In the genomic region with DNA sequence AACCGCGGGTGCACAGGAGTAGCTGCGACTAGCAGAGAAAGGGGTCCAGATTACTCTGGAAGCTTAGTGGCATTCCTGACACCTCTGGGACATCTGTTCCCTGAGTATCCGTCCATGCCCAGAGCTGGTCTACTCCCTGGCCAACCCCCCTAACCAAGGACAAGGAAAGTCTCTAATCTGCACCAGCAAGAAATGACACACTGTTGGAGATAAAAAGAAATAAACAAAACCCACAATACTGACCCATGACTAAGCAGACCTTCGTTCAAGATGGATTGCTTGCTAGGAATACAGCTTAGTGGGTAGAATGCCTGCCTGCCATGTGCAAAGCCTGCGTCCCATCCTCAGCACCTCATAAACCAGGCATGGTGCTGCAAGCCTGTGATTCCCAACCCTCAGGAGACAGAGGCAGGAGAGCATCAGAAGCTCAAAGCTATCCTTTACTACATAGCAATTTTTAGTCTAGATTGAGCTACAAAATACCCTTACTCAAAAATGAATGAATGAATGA, we compare ENCODE assay signal across 28 mouse cellular contexts. TPM values are rescaled to one million over a fixed set of nuclear protein-coding genes. Genes with fewer than 3 reads are reported as not detected.
DNase-seq lines count a peak whose midpoint lies in the region; ATAC-seq and TF ChIP-seq lines count a peak whose summit lies in the region.
"Had no signal": no experiment of that assay in that cellular context is flagged by ENCODE, and none has a peak within 500 bp of the region (broad histone marks: within the 10 kb centered on the region; RNA-seq: fewer than 3 reads in every experiment).

No protein-coding gene starts in this region.

- no peak for TF ChIP-seq POLR2A in MEL (IDR thresholded peaks at IDR 0.05; ENCODE audit: control insufficient read depth in 1 of 2, insufficient read depth in 1 of 2, low read depth in 1 of 2, low read length in 2 of 2, poor library complexity in 1 of 2)
- no peak for TF ChIP-seq POLR2A in thymus, adult 2 months (IDR thresholded peaks at IDR 0.05; ENCODE audit: control insufficient read depth, extremely low read depth, insufficient read depth, low read length, poor library complexity)

- H3K4me3 ChIP-seq in lung, embryonic 15.5 days: no peak overlapping the region
- H3K4me3 ChIP-seq in lung, postnatal 0 days (ENCODE audit: low read depth, low read length): no peak overlapping the region
- H3K4me3 ChIP-seq in MEL (ENCODE audit: control insufficient read depth in 1 of 2, insufficient read depth in 1 of 2, low read depth in 2 of 2, low read length in 2 of 2): no peak overlapping the region
- H3K4me3 ChIP-seq in thymus, adult 2 months (ENCODE audit: control insufficient read depth, insufficient read depth, low read length): no peak overlapping the region
- H3K4me3 ChIP-seq: embryonic facial prominence, embryonic 13.5 days; embryonic facial prominence, embryonic 15.5 days; erythroblast, embryonic 14.5 days; forebrain, embryonic 10.5 days; forebrain, embryonic 12.5 days had no signal

- WGBS in lung, embryonic 15.5 days: 44% methylated on average over 6 of the region's 6 CpGs
- 60% methylated on average over 6 of the region's 6 CpGs for WGBS in lung, postnatal 0 days
- 90% methylated on average over 6 of the region's 6 CpGs for WGBS in thymus, adult 2 months

- no peak for TF ChIP-seq EP300 in lung, postnatal 0 days (IDR thresholded peaks at IDR 0.05)
- peak; percentile 55 to 71; a peak in 3 of 4 replicates for TF ChIP-seq EP300 in MEL (IDR thresholded peaks at IDR 0.05; ENCODE audit: low read depth in 1 of 2, low read length in 2 of 2)

- TF ChIP-seq RAD21 in MEL (IDR thresholded peaks at IDR 0.05; ENCODE audit: low read depth, low read length): no peak

- H3K79me2 ChIP-seq in MEL (ENCODE audit: control insufficient read depth, insufficient read depth, low read length, poor library complexity): no peaks in the 10 kb centered on the region

- no peaks in the 10 kb centered on the region for H3K9me3 ChIP-seq in lung, embryonic 15.5 days
- H3K9me3 ChIP-seq in lung, postnatal 0 days (ENCODE audit: low read length): no peaks in the 10 kb centered on the region
- no peaks in the 10 kb centered on the region for H3K9me3 ChIP-seq in MEL (replicated peaks; ENCODE audit: insufficient read depth, low read length)
- H3K9me3 ChIP-seq: embryonic facial prominence, embryonic 13.5 days; embryonic facial prominence, embryonic 15.5 days; forebrain, embryonic 10.5 days; forebrain, embryonic 12.5 days; G1E had no signal

- no peak for TF ChIP-seq CTCF in lung, postnatal 0 days (IDR thresholded peaks at IDR 0.05)
- TF ChIP-seq CTCF in MEL (IDR thresholded peaks at IDR 0.05 in 2 of 3, conservative IDR thresholded peaks at IDR 0.05 in 1 of 3; ENCODE audit: control insufficient read depth in 1 of 3, insufficient read depth in 1 of 3, low read depth in 2 of 3, low read length in 3 of 3, poor library complexity in 1 of 3, severe bottlenecking in 1 of 3): no peak
- no peak for TF ChIP-seq CTCF in thymus, adult 2 months (IDR thresholded peaks at IDR 0.05; ENCODE audit: borderline replicate concordance, control insufficient read depth, extremely low read depth, insufficient read depth, low read length, poor library complexity)

- no peaks in the 10 kb centered on the region for H3K4me1 ChIP-seq in lung, embryonic 15.5 days
- H3K4me1 ChIP-seq in lung, postnatal 0 days (ENCODE audit: insufficient read depth, low read depth, low read length): no peaks in the 10 kb centered on the region
- H3K4me1 ChIP-seq in MEL (ENCODE audit: control insufficient read depth in 1 of 2, insufficient read depth in 2 of 2, low read length in 2 of 2): peaks cover 24 to 40% of the 10 kb centered on the region in 2 experiments
- no peaks in the 10 kb centered on the region for H3K4me1 ChIP-seq in thymus, adult 2 months (replicated peaks; ENCODE audit: control insufficient read depth, insufficient read depth, low read length)
- H3K4me1 ChIP-seq: embryonic facial prominence, embryonic 15.5 days; forebrain, embryonic 12.5 days had no signal

- H3K27ac ChIP-seq in lung, embryonic 15.5 days: no peak overlapping the region
- no peak overlapping the region for H3K27ac ChIP-seq in lung, postnatal 0 days (ENCODE audit: low read length)
- H3K27ac ChIP-seq in MEL (ENCODE audit: control insufficient read depth, low read depth, low read length): peak overlapping the region; percentile 43; the same call in 1 of the 2 replicates
- no peak overlapping the region for H3K27ac ChIP-seq in thymus, adult 2 months (ENCODE audit: control insufficient read depth, insufficient read depth, low read length)
- H3K27ac ChIP-seq: embryonic facial prominence, embryonic 13.5 days; embryonic facial prominence, embryonic 15.5 days; forebrain, embryonic 10.5 days; forebrain, embryonic 12.5 days had no signal

- H3K36me3 ChIP-seq in lung, embryonic 15.5 days: no peaks in the 10 kb centered on the region
- H3K36me3 ChIP-seq in lung, postnatal 0 days (ENCODE audit: insufficient read depth, low read length): no peaks in the 10 kb centered on the region
- H3K36me3 ChIP-seq in MEL (ENCODE audit: control insufficient read depth in 1 of 2, insufficient read depth in 2 of 2, low read length in 2 of 2): peaks cover 0 to 31% of the 10 kb centered on the region in 2 experiments; a peak in 2 of 4 replicates
- H3K36me3 ChIP-seq in thymus, adult 2 months (ENCODE audit: control insufficient read depth, insufficient read depth, low read length): no peaks in the 10 kb centered on the region
- H3K36me3 ChIP-seq: embryonic facial prominence, embryonic 13.5 days; embryonic facial prominence, embryonic 15.5 days; forebrain, embryonic 10.5 days; forebrain, embryonic 12.5 days; G1E had no signal

- ATAC-seq in lung, embryonic 15.5 days (ENCODE audit: borderline replicate concordance, extremely low read depth, low FRiP score, low TSS enrichment): peak; percentile 58; the same call in 1 of the 2 replicates
- ATAC-seq in lung, postnatal 0 days: peak; percentile 37
- ATAC-seq: CD4-positive, CD25-positive, alpha-beta regulatory T cell, adult 4 months; forebrain, embryonic 14.5 days; forebrain, embryonic 16.5 days had no signal

- DNase-seq in adrenal gland, adult 2 months: peak; percentile 33
- no peak for DNase-seq in adrenal gland, adult 8-10 months
- DNase-seq in lung, postnatal 14 days: no peak
- no peak for DNase-seq in lung, postnatal 0 days (ENCODE audit: low spot score)
- no peak for DNase-seq in lung, adult 18-20 months
- no peak for DNase-seq in MEL (ENCODE audit: low read depth, low spot score)
- DNase-seq in thymus, adult 2 months: no peak
- DNase-seq: adrenal gland, postnatal 10 days; adrenal gland, postnatal 25 days; B cell, adult 2 months; cerebellum, adult 11 months; cerebellum, adult 18-20 months; cerebellum, adult 8-10 months; cerebellum, adult 9-11 months; cerebellum, postnatal 14 days; cerebellum, postnatal 36 days; embryo, embryonic 11 days had no signal

- no peak overlapping the region for H3K4me2 ChIP-seq in lung, embryonic 15.5 days
- H3K4me2 ChIP-seq in lung, postnatal 0 days (replicated peaks; ENCODE audit: low read depth, low read length): no peak overlapping the region
- H3K4me2 ChIP-seq: embryonic facial prominence, embryonic 13.5 days; embryonic facial prominence, embryonic 15.5 days; forebrain, embryonic 12.5 days had no signal

- no peak overlapping the region for H3K9ac ChIP-seq in lung, embryonic 15.5 days
- H3K9ac ChIP-seq in lung, postnatal 0 days (replicated peaks; ENCODE audit: low read depth): no peak overlapping the region
- H3K9ac ChIP-seq in MEL (ENCODE audit: control insufficient read depth, low read depth, low read length, poor library complexity, severe bottlenecking): no peak overlapping the region
- H3K9ac ChIP-seq: embryonic facial prominence, embryonic 13.5 days; embryonic facial prominence, embryonic 15.5 days; forebrain, embryonic 12.5 days had no signal

- peaks cover 5% of the 10 kb centered on the region; the same call in 1 of the 2 replicates for H3K27me3 ChIP-seq in lung, embryonic 15.5 days
- H3K27me3 ChIP-seq in lung, postnatal 0 days (replicated peaks; ENCODE audit: insufficient read depth, low read length): no peaks in the 10 kb centered on the region
- H3K27me3 ChIP-seq in MEL (ENCODE audit: control insufficient read depth in 1 of 2, insufficient read depth in 2 of 2, low read length in 2 of 2): no peaks in the 10 kb centered on the region
- H3K27me3 ChIP-seq in thymus, adult 2 months (ENCODE audit: control insufficient read depth, insufficient read depth, low read length): no peaks in the 10 kb centered on the region
- H3K27me3 ChIP-seq: embryonic facial prominence, embryonic 15.5 days had no signal

RNA-seq across cellular contexts. Expression of gene Phlda2, which starts 9.3 kb away (rescaled TPM):
- under 1 TPM; 0.40 to 0.55 TPM for total RNA-seq in adrenal gland, adult 2 months (2021)
- 3.5 and 4.2 TPM in 2 replicates for polyA plus RNA-seq in adrenal gland, adult 2 months (2012; rRNA removed)
- total RNA-seq in adrenal gland, adult 8-10 months (2022): 1 to 10 TPM in 2 of 4 experiments, under 1 TPM in 2; 0.49 to 5.2 (median 2.2) TPM
- 4.7 and 4.9 TPM in 2 replicates for polyA plus RNA-seq in lung, embryonic 15.5 days (2015; fragmentation: Nextera tagmentation; extraction: Ambion mirVana)
- 3.2 and 5.4 TPM in 2 replicates for polyA plus RNA-seq in lung, postnatal 0 days (2015; fragmentation: Nextera tagmentation; extraction: Ambion mirVana)
- total RNA-seq in MEL (2012; rRNA removed): 152 and 160 TPM in 2 replicates
- polyA plus RNA-seq in MEL (2012; ENCODE audit: insufficient read depth in 1 of 2, insufficient read length in 2 of 2, low read depth in 1 of 2, low replicate concordance in 2 of 2, missing spikeins in 1 of 2): 100 to 1,000 TPM in 1 of 2 experiments, not detected in 1; 253 TPM
- 0.39 TPM in 1 of 2 replicates, not detected in the other for polyA plus RNA-seq in thymus, adult 2 months (2012; rRNA removed)
- total RNA-seq: CH12.LX had no signal
- polyA plus RNA-seq: forebrain, embryonic 16.5 days had no signal

RNA-seq across cellular contexts. Expression of gene Slc22a18, which starts 20.1 kb away (rescaled TPM):
- 1 to 10 TPM; 1.5 to 4.1 TPM for total RNA-seq in adrenal gland, adult 2 months (2021)
- polyA plus RNA-seq in adrenal gland, adult 2 months (2012; rRNA removed): 13.3 and 17.5 TPM in 2 replicates
- 1 to 10 TPM; 2.7 to 5.5 (median 3.6) TPM for total RNA-seq in adrenal gland, adult 8-10 months (2022)
- polyA plus RNA-seq in lung, embryonic 15.5 days (2015; fragmentation: Nextera tagmentation; extraction: Ambion mirVana): 1.9 and 2.4 TPM in 2 replicates
- 4.4 and 5.2 TPM in 2 replicates for polyA plus RNA-seq in lung, postnatal 0 days (2015; fragmentation: Nextera tagmentation; extraction: Ambion mirVana)
- 5.2 and 5.8 TPM in 2 replicates for total RNA-seq in MEL (2012; rRNA removed)
- polyA plus RNA-seq in MEL (2012; ENCODE audit: insufficient read depth in 1 of 2, insufficient read length in 2 of 2, low read depth in 1 of 2, low replicate concordance in 2 of 2, missing spikeins in 1 of 2): 10 to 100 TPM in 1 of 2 experiments, not detected in 1; 19.8 TPM
- polyA plus RNA-seq in thymus, adult 2 months (2012; rRNA removed): 6.1 and 8.0 TPM in 2 replicates
- polyA plus RNA-seq: CD4-positive, CD25-positive, alpha-beta regulatory T cell, adult 4 months; erythroblast, embryonic 14.5 days had no signal

RNA-seq across cellular contexts. Expression of gene Cdkn1c, which starts 32.8 kb away (rescaled TPM):
- total RNA-seq in adrenal gland, adult 2 months (2021): 100 to 1,000 TPM; 239 to 672 TPM
- 469 and 597 TPM in 2 replicates for polyA plus RNA-seq in adrenal gland, adult 2 months (2012; rRNA removed)
- total RNA-seq in adrenal gland, adult 8-10 months (2022): 1,000 to 10,000 TPM in 1 of 4 experiments, 100 to 1,000 TPM in 3; 211 to 1,262 (median 590) TPM
- polyA plus RNA-seq in lung, embryonic 15.5 days (2015; fragmentation: Nextera tagmentation; extraction: Ambion mirVana): 553 and 555 TPM in 2 replicates
- polyA plus RNA-seq in lung, postnatal 0 days (2015; fragmentation: Nextera tagmentation; extraction: Ambion mirVana): 207 and 220 TPM in 2 replicates
- total RNA-seq in MEL (2012; rRNA removed): 9.5 and 10.0 TPM in 2 replicates
- 10 to 100 TPM in 1 of 2 experiments, not detected in 1; 11.9 TPM for polyA plus RNA-seq in MEL (2012; ENCODE audit: insufficient read depth in 1 of 2, insufficient read length in 2 of 2, low read depth in 1 of 2, low replicate concordance in 2 of 2, missing spikeins in 1 of 2)
- 10.3 and 10.4 TPM in 2 replicates for polyA plus RNA-seq in thymus, adult 2 months (2012; rRNA removed)
- total RNA-seq: CH12.LX, G1E had no signal

RNA-seq across cellular contexts. Expression of gene Nap1l4, which starts 55.2 kb away (rescaled TPM):
- 100 to 1,000 TPM; 149 to 217 TPM for total RNA-seq in adrenal gland, adult 2 months (2021)
- polyA plus RNA-seq in adrenal gland, adult 2 months (2012; rRNA removed): 35.0 and 40.0 TPM in 2 replicates
- total RNA-seq in adrenal gland, adult 8-10 months (2022): 100 to 1,000 TPM; 132 to 141 (median 135) TPM
- 254 and 255 TPM in 2 replicates for polyA plus RNA-seq in lung, embryonic 15.5 days (2015; fragmentation: Nextera tagmentation; extraction: Ambion mirVana)
- 107 and 109 TPM in 2 replicates for polyA plus RNA-seq in lung, postnatal 0 days (2015; fragmentation: Nextera tagmentation; extraction: Ambion mirVana)
- 136 and 165 TPM in 2 replicates for total RNA-seq in MEL (2012; rRNA removed)
- 100 to 1,000 TPM in 1 of 2 experiments, not detected in 1; 186 TPM for polyA plus RNA-seq in MEL (2012; ENCODE audit: insufficient read depth in 1 of 2, insufficient read length in 2 of 2, low read depth in 1 of 2, low replicate concordance in 2 of 2, missing spikeins in 1 of 2)
- 107 and 120 TPM in 2 replicates for polyA plus RNA-seq in thymus, adult 2 months (2012; rRNA removed)

Comparison
In these comparisons a context has a peak if more than half of its experiments do, and no peak if none do; other contexts are left out.
1. RNA of gene Cdkn1c, which starts 32.8 kb away (polyA plus RNA-seq): 469 to 597 TPM in adrenal gland, adult 2 months, 553 to 555 TPM in lung, embryonic 15.5 days and 207 to 220 TPM in lung, postnatal 0 days; 11.9 TPM in MEL and 10.3 to 10.4 TPM in thymus, adult 2 months; every median in the first group is over 10 times any median in the second.